Mouse (Mus musculus): Measurements from ENCODE around the gene Otulin.

Otulin gene

GRCm38 (mm10) chr15:27503801-27504730 is 126.4 kb downstream of the Otulin start:
- no peak for DNase-seq (ENCODE audit: low read depth, low spot score)

GRCm38 (mm10) chr15:27503221-27503620 is 127.3 kb downstream of the Otulin start:
- DNase-seq (ENCODE audit: low read depth, low spot score) = no peak

GRCm38 (mm10) chr15:27502338-27502737 is 128.2 kb downstream of the Otulin start:
- DNase-seq (ENCODE audit: low read depth, low spot score) = no peak

GRCm38 (mm10) chr15:27500390-27500789 is 130.1 kb downstream of the Otulin start:
- no peak for DNase-seq (ENCODE audit: low read depth, low spot score)

GRCm38 (mm10) chr15:27498078-27498477 is 132.4 kb downstream of the Otulin start:
- DNase-seq (ENCODE audit: low read depth, low spot score) = no peak

GRCm38 (mm10) chr15:27497300-27497997 is 133.0 kb downstream of the Otulin start:
- no peak for DNase-seq (ENCODE audit: low read depth, low spot score)

GRCm38 (mm10) chr15:27496596-27497299 is 133.7 kb downstream of the Otulin start:
- no peak for DNase-seq (ENCODE audit: low read depth, low spot score)

GRCm38 (mm10) chr15:27495981-27496401 is 134.5 kb downstream of the Otulin start:
- no peak for DNase-seq (ENCODE audit: low read depth, low spot score)

GRCm38 (mm10) chr15:27493516-27493915 is 137.0 kb downstream of the Otulin start:
- DNase-seq (ENCODE audit: low read depth, low spot score) = no peak

- no peak for DNase-seq (ENCODE audit: low read depth, low spot score)
Observed at GRCm38 (mm10) chr15:27492734-27493133, 137.8 kb downstream of the Otulin start.

All from CD4-positive helper T cell, adult 2 months (primary cell).